Mouse (Mus musculus) kidney, postnatal 0 days (tissue): ENCODE measurements around the gene Ints6. TPM values are rescaled to one million over a fixed set of nuclear protein-coding genes. Genes with fewer than 3 reads are reported as not detected.

Source experiments
- ATAC-seq: fragments of 200-750 bp; cut with Nextera tagmentation; replicated peaks from 2 replicates; pipeline ENCODE4 v1.8.0; 2017; ENCODE audit warnings: low read depth, moderate number of reproducible peaks, moderate TSS enrichment, moderate library complexity; ENCODE audit not compliant: low FRiP score
- DNase-seq: peaks from one replicate; pipeline ENCODE4 v3.0.0-alpha.2; 2016; ENCODE audit warnings: low spot score
- H3K27ac ChIP-seq: fragments of 300-500 bp; sonication (generic); 2 replicates; pipeline ENCODE4 v1.5.1; 2014; ENCODE audit warnings: mild to moderate bottlenecking
- H3K27me3 ChIP-seq: fragments of 300-500 bp; sonication (generic); 2 replicates; pipeline ENCODE4 v1.6.1; 2014; ENCODE audit warnings: low read length, mixed read lengths; ENCODE audit not compliant: insufficient read depth
- H3K36me3 ChIP-seq: fragments of 300-500 bp; sonication (generic); 2 replicates; pipeline ENCODE4 v1.6.1; 2014; ENCODE audit warnings: low read length, mixed read lengths; ENCODE audit not compliant: insufficient read depth
- H3K4me1 ChIP-seq: fragments of 300-500 bp; sonication (generic); replicated peaks from 2 replicates; pipeline ENCODE4 v1.6.1; 2014; ENCODE audit warnings: antibody characterized with exemption, low read length, mixed read lengths; ENCODE audit not compliant: insufficient read depth
- H3K4me2 ChIP-seq: fragments of 300-500 bp; sonication (generic); 2 replicates; pipeline ENCODE4 v1.6.1; 2014; ENCODE audit warnings: mild to moderate bottlenecking, low read length, moderate library complexity, mixed read lengths
- H3K4me3 ChIP-seq: fragments of 300-500 bp; sonication (generic); replicated peaks from 2 replicates; pipeline ENCODE4 v1.5.1; 2014; ENCODE audit warnings: low read depth, low read length
- H3K9ac ChIP-seq: fragments of 300-500 bp; sonication (generic); 2 replicates; pipeline ENCODE4 v1.6.1; 2014; ENCODE audit warnings: low read depth, low read length
- H3K9me3 ChIP-seq: fragments of 300-500 bp; sonication (generic); replicated peaks from 2 replicates; pipeline ENCODE4 v1.6.1; 2016; ENCODE audit warnings: low read length, inconsistent platforms, mixed read lengths
- CTCF ChIP-seq: IDR thresholded peaks from 2 replicates; pipeline ENCODE4 v1.5.1; 2016; ENCODE audit warnings: antibody characterized with exemption, low read depth, mild to moderate bottlenecking, moderate library complexity
- WGBS: fragments of 180-500 bp; shearing (Covaris S2); extraction: QIAGEN DNeasy Blood & Tissue Kit; methylation state at CpG from one replicate; pipeline ENCODE4 v1.1.7; 2014; 5-methylcytosine and 5-hydroxymethylcytosine counted together
- polyA plus RNA-seq: library from polyadenylated mRNA; unstranded; fragments of >200 nt; fragmentation: Nextera tagmentation; extraction: Ambion mirVana; gene quantifications from 2 replicates; pipeline ENCODE4 v1.2.1, GENCODE M21; 2015

The Ints6 gene
- polyA plus RNA-seq, 1 experiment from 2014 or later: 13.5 TPM

DNA sequence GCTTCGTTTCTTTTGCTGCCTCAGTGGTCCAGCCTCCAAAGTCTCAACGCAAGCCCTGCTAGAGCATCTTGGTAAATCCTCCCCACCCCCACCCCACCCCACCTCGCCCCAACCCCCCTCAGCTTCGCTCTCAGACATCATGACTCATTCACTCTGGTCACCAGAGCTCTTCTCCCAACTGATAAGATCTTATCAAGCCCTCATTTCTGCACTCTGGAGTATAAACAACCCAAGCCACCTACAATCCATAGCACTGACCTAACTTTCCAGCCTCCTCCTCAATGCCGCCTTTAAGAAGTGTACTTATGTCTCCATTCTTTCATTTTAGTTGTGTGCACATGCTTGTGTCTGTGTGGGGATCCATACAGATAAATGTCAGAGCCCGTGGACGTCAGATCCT is 34.8 kb upstream of the Ints6 start:
- 0 out of 2 replicates have a peak, but pooled peaks cover 3% of the 10 kb centered on the region for H3K4me1 ChIP-seq
- H3K9ac ChIP-seq: no peak overlapping the region
- no peak for DNase-seq
- no peak for TF ChIP-seq CTCF
- no peak overlapping the region for H3K4me3 ChIP-seq
- no peaks in the 10 kb centered on the region for H3K27me3 ChIP-seq
- H3K4me2 ChIP-seq: no peak overlapping the region
- H3K27ac ChIP-seq: no peak overlapping the region
- no peak for ATAC-seq
- WGBS: 86% methylated on average over 7 of the region's 7 CpGs
- no peaks in the 10 kb centered on the region for H3K9me3 ChIP-seq
- H3K36me3 ChIP-seq: no peaks in the 10 kb centered on the region

DNA sequence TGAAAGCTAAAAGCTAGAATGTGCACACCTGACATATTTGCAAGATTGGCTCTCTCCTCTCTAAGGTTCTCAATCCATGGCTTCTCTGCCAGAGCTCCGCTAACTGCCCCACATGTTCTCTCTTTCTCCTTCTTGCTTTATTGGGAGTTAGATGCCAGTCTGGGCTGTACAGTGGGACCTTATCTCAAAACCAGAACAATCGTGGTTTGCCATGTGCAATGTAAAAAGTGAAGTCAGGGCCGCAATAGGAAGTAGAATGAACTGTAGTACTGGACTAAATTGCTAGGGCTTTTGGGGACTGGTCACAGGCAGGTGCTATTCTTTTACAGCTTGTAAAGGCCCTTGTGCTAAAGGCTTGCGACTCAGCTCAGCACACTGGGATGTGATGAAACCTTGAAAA is 28.3 kb upstream of the Ints6 start:
- H3K4me1 ChIP-seq: no peaks in the 10 kb centered on the region
- 46% methylated on average over 4 of the region's 4 CpGs for whole genome bisulfite sequencing
- H3K27ac ChIP-seq: no peak overlapping the region
- no peak for TF ChIP-seq CTCF
- no peak overlapping the region for H3K4me2 ChIP-seq
- H3K36me3 ChIP-seq: no peaks in the 10 kb centered on the region
- no peak overlapping the region for H3K4me3 ChIP-seq
- no peak for DNase-seq
- no peak for ATAC-seq
- H3K27me3 ChIP-seq: no peaks in the 10 kb centered on the region
- H3K9me3 ChIP-seq: no peaks in the 10 kb centered on the region
- no peak overlapping the region for H3K9ac ChIP-seq

DNA sequence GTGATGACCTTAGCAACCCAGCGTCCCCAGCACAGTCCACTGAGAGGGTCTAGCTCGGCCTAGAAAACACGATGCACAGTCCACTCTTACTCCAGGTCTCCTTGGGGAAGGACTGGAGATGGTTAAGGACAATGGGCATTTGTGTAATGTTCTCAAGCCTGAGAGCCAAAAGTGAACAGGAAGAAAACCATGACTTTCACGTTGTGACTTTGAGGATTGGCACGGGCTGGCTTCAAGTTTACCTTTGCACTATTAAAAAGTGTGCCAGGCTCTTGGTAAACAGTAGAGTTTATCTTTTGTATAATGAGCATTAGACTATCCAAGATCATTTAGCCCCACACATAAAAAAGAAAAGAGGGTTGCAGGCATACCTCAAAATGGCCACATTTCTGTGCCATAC is 22.0 kb upstream of the Ints6 start:
- Histone ChIP-seq H3K27me3 (no peaks in the 10 kb centered on the region), H3K27ac (no peak overlapping the region), H3K36me3 (no peaks in the 10 kb centered on the region), H3K4me2 (no peak overlapping the region), H3K4me1 (no peaks in the 10 kb centered on the region), H3K9ac (no peak overlapping the region), H3K4me3 (no peak overlapping the region), H3K9me3 (no peaks in the 10 kb centered on the region)
- WGBS: 86% methylated on average over 5 of the region's 5 CpGs
- no peak for DNase-seq
- ATAC-seq: no peak
- TF ChIP-seq CTCF: no peak

DNA sequence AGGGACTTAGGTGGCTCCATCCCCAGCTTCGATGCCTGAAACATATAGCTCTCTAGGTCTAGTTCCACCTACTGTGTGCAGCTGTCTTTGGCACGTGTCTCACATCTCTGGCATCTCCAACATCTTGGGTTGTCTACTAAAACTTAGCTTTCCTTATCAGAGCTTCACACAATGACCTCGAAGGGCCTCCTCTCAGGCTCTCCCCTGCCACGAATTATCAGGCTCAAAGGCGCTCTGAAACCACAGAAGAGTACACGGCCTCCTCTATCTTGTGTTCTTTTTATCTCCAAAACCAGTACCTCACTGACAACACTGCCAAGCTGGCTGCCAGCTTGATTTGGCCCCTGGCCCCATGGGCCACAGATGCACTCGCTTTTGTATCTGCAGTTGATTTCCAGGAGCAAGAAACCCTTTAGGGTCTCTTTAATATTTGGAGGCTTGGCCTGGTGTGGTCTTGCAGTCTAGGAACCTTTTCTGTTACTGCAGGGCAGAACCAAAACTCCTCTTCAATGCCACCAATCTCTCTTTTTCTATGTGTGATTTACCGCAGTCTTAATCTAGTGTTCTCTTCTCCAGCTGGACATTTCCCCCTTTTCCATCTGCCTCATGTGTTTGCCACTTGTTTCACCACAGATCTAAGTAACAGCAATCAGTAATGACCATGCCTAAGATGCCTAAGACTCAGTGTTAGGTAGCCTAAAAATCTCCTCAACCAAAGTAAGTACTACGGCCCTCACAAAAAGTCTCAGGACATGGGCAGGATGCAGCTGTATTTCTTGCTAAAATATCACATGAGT is 19.7 kb upstream of the Ints6 start:
- TF ChIP-seq CTCF: no peak
- Histone ChIP-seq H3K27ac (no peak overlapping the region), H3K9ac (no peak overlapping the region), H3K4me1 (no peaks in the 10 kb centered on the region), H3K36me3 (no peaks in the 10 kb centered on the region), H3K9me3 (no peaks in the 10 kb centered on the region), H3K27me3 (no peaks in the 10 kb centered on the region), H3K4me3 (no peak overlapping the region), H3K4me2 (no peak overlapping the region)
- DNase-seq: no peak
- ATAC-seq: no peak
- WGBS: 87% methylated on average over 9 of the region's 9 CpGs

DNA sequence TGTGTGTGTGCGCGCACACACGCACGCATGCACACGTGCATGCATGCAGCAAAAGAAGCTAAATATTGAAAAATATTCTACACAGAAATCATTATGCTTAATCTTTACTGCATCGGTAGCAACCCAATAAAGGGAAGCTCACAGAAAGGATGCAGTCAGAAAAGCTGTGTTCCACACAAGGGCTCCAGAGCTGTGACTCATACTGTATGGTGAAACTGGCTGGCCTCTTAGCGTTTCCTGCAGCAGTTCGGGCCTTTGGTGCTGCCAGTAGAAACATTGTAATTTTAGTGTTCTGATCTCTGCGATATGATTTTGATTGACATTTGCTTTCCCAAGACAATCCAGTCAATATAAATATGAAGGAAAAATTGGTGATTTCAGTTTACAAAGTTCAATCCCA is 17.1 kb upstream of the Ints6 start:
- DNase-seq (no peak), ATAC-seq (no peak)
- Histone ChIP-seq H3K4me2 (no peak overlapping the region), H3K36me3 (no peaks in the 10 kb centered on the region), H3K4me3 (no peak overlapping the region), H3K27ac (no peak overlapping the region), H3K4me1 (no peaks in the 10 kb centered on the region), H3K9ac (no peak overlapping the region), H3K27me3 (no peaks in the 10 kb centered on the region), H3K9me3 (no peaks in the 10 kb centered on the region)
- TF ChIP-seq CTCF: no peak
- WGBS: 93% methylated on average over 9 of the region's 9 CpGs

DNA sequence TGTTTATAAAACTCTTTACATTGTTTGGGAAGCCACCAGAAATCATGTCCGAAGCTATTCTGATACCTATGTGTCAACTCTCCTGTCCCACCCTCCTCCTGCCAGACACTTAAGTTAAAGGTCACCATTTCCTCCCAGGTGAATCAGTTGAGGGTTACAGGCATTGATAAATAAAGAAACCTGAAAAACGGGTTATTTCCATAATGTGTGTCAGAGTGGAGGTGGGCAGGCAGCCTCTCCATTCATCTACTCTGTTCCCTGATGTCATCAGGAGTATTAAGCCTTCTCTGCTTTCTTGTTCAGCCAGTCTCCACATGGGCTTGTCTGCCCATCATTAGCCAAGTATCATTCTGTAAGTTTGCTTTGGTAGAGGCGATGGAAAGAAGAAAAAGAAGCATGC is 14.1 kb upstream of the Ints6 start:
- no peaks in the 10 kb centered on the region for H3K9me3 ChIP-seq
- H3K4me1 ChIP-seq: no peaks in the 10 kb centered on the region
- no peak overlapping the region for H3K4me2 ChIP-seq
- H3K4me3 ChIP-seq: no peak overlapping the region
- no peak for TF ChIP-seq CTCF
- ATAC-seq: no peak
- 79% methylated on average over 3 of the region's 3 CpGs for WGBS
- DNase-seq: no peak
- H3K36me3 ChIP-seq: no peaks in the 10 kb centered on the region
- no peak overlapping the region for H3K27ac ChIP-seq
- no peaks in the 10 kb centered on the region for H3K27me3 ChIP-seq
- no peak overlapping the region for H3K9ac ChIP-seq

DNA sequence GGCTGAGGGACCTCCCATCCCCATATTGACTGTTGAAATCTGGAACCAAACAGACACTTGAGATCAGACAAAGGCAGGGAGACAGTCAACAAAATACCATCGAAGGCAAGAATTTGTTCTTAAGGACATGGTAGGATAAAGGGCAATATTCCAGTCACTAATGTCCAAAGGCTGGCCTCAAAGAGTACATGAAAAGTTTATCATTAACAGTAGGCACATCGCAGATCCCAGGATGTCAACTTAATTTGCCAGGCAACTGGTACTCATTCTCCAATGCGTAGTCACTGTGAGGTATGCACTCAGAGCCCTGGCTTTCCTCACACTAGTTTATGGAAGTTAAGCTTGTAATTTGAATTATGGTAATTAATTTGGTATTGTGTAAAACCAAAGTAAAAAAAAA is 13.3 kb upstream of the Ints6 start:
- Histone ChIP-seq H3K27me3 (no peaks in the 10 kb centered on the region), H3K9me3 (no peaks in the 10 kb centered on the region), H3K4me2 (no peak overlapping the region), H3K4me3 (no peak overlapping the region), H3K9ac (no peak overlapping the region), H3K4me1 (no peaks in the 10 kb centered on the region), H3K36me3 (no peaks in the 10 kb centered on the region), H3K27ac (no peak overlapping the region)
- TF ChIP-seq CTCF: no peak
- 82% methylated on average over 3 of the region's 3 CpGs for WGBS
- peak; percentile 15 for DNase-seq
- no peak; the same call in 1 of the 2 replicates for ATAC-seq
